Mouse (Mus musculus): Measurements from ENCODE around the gene Rpp21.

GRCm38 (mm10) chr17:36252250-36252876 is 5.5 kb downstream of the Rpp21 start:
- TF ChIP-seq GATA1 (IDR thresholded peaks at IDR 0.05; ENCODE audit: borderline replicate concordance, low read length) (no peak), POLR2AphosphoS5 (IDR thresholded peaks at IDR 0.05; ENCODE audit: insufficient replicate concordance, low read depth, low read length) (no peak), CTCF (IDR thresholded peaks at IDR 0.05; ENCODE audit: low read depth, low read length) (no peak)

Data from G1E (cell line).